Mouse (Mus musculus) small intestine, adult 2 months (tissue): ENCODE measurements at regions not wholly inside any gene's neighbourhood (a gene's known extent, or its start where the extent isn't known, plus 50 kb on each side); places are given as distances from the start of the nearest gene placed in this dataset.

Source experiments
- H3K27ac ChIP-seq: fragments of 200-500 bp; 2 replicates; pipeline ENCODE4 v1.5.1; 2012; ENCODE audit warnings: low read depth, low read length, control low read depth, inconsistent platforms; ENCODE audit not compliant: insufficient read depth
- H3K27me3 ChIP-seq: fragments of 200-500 bp; 2 replicates; pipeline ENCODE4 v1.6.1; 2012; ENCODE audit warnings: mild to moderate bottlenecking, moderate library complexity, low read length, inconsistent platforms; ENCODE audit not compliant: control insufficient read depth, insufficient read depth
- H3K36me3 ChIP-seq: fragments of 200-500 bp; 2 replicates; pipeline ENCODE4 v1.6.1; 2012; ENCODE audit warnings: mild to moderate bottlenecking, low read length, control low read depth, inconsistent platforms; ENCODE audit not compliant: control insufficient read depth, insufficient read depth
- H3K4me1 ChIP-seq: fragments of 200-500 bp; 2 replicates; pipeline ENCODE4 v1.6.1; 2012; ENCODE audit warnings: low read length, inconsistent platforms, mixed read lengths; ENCODE audit not compliant: control insufficient read depth, insufficient read depth, insufficient read length
- H3K4me3 ChIP-seq: fragments of 200-500 bp; 2 replicates; pipeline ENCODE4 v1.5.1; 2012; ENCODE audit warnings: low read depth, mild to moderate bottlenecking, control low read depth, inconsistent platforms, low read length, moderate library complexity
- CTCF ChIP-seq: fragments of 200-500 bp; IDR thresholded peaks from 2 replicates; pipeline ENCODE4 v1.5.1; 2012; ENCODE audit warnings: low read depth, mild to moderate bottlenecking, control low read depth, inconsistent platforms, low read length, moderate library complexity, mixed read lengths; ENCODE audit not compliant: insufficient replicate concordance, insufficient read length; ENCODE audit errors: extremely low read depth
- POLR2A ChIP-seq: fragments of 200-500 bp; IDR thresholded peaks from 2 replicates; pipeline ENCODE4 v1.6.1; 2012; ENCODE audit warnings: low read depth, mild to moderate bottlenecking, control low read depth, inconsistent platforms, low read length, moderate library complexity
- WGBS: fragments of 180-500 bp; shearing (Covaris S2); methylation state at CpG from one replicate; pipeline ENCODE4 v1.1.7; 2018; 5-methylcytosine and 5-hydroxymethylcytosine counted together

DNA sequence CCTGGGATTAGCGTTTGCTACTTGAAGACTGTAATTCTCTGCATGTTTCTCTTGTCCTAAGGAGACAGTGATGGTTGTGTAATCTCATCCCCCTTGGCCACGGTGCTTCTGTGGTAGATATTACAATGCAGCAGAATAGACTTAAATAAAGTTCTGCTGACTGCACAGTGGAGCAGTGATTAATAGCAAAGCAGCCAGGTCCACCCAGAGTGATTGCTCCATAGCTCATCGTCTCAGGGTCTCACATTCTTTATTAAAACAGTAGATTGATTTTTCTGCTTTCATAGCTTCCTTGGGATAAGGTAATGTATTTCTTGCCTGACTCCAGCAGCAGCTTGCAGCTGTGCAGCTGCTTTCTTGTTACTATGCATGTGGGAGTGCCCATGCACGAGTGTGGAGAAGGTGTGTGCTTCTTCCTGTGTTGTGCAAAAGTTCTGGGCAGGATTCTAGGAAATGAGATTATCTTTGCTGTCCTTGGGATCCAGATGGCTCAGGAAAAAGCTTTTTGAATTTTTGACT is 169.9 kb upstream of the Plppr1 start:
- no peaks in the 10 kb centered on the region for H3K36me3 ChIP-seq
- no peaks in the 10 kb centered on the region for H3K27me3 ChIP-seq
- H3K27ac ChIP-seq: no peak overlapping the region
- no peaks in the 10 kb centered on the region for H3K4me1 ChIP-seq
- H3K4me3 ChIP-seq: no peak overlapping the region
- no peak for TF ChIP-seq POLR2A
- no peak for TF ChIP-seq CTCF
- WGBS: 55% methylated on average over 4 of the region's 4 CpGs

DNA sequence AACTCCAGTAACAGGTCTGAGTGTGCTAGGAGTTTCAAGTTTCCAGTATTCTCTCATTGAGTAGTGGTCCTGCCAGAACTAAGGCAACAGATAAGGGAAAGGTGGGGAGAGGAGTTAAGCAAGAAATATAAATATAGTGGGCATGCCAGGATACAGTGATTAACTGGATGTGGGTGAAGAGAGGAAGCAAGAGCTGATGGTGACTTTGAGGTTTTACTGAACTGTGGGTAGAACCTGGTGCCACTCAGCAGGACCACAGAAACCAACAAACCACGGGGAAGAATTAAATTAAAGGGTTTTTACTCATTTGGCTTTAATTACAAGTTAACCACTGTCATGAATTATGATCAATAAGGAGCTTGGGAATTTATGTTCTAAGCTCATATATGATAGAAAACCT is 154.5 kb upstream of the Plppr1 start:
- no peaks in the 10 kb centered on the region for H3K27me3 ChIP-seq
- H3K27ac ChIP-seq: no peak overlapping the region
- 70% methylated on average over 1 of the region's 1 CpGs for WGBS
- no peaks in the 10 kb centered on the region for H3K36me3 ChIP-seq
- no peaks in the 10 kb centered on the region for H3K4me1 ChIP-seq
- no peak for TF ChIP-seq POLR2A
- no peak for TF ChIP-seq CTCF
- no peak overlapping the region for H3K4me3 ChIP-seq

DNA sequence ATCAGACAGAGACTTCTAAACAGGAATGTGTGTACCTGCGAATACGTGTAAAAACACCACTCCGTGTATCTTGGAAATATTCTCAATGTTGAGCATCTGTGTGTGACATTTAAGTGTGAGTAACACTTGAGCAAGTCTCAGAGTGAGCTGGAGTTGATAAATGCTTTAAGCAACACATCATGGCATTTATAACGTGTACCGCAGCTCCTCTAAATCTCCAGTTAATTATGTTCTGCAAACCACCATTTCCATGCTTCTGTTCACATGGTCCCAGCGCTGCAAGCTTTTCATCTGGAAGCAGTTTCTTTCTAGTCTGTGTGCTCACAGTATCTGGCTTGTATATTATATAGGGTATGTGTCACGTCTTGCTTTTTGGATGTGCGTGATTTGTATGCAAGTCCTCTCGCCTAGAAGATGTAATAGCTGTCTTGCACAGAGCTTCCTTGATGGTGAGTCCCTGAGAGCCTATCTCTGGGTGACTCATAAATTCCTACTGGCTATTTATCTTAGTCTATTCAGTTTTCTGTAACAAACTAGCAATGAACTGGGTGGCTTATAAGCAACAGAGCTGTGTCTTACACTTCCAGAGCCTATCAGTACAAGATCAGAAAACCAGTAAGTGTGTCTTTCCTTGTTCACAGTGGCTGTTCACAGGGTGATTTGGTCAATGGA is 153.7 kb upstream of the Plppr1 start:
- Histone ChIP-seq H3K36me3 (no peaks in the 10 kb centered on the region), H3K4me3 (no peak overlapping the region), H3K27me3 (no peaks in the 10 kb centered on the region), H3K4me1 (no peaks in the 10 kb centered on the region), H3K27ac (no peak overlapping the region)
- 82% methylated on average over 9 of the region's 9 CpGs for WGBS
- no peak for TF ChIP-seq CTCF
- TF ChIP-seq POLR2A: no peak

DNA sequence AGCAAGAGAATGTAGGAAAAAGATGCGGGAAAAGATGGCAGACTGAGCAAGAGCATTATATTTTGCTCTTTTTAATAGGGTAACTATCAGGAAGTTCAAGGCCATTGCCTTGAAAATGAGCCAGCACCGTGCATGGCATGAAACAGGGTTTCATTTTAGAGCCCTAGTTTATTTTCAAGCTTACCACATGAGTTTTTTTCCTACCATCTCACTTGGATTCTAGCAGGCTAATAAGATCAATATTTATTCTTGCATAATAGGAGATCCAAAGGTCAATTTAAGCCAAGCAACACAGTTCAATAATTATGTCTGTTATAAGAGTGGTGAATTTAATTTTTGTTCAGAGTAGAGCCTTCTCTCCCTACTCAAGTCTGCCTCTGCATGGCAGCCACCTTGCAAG is 149.9 kb upstream of the Plppr1 start:
- TF ChIP-seq POLR2A (no peak), CTCF (no peak)
- Histone ChIP-seq H3K36me3 (no peaks in the 10 kb centered on the region), H3K4me3 (no peak overlapping the region), H3K27ac (no peak overlapping the region), H3K27me3 (no peaks in the 10 kb centered on the region), H3K4me1 (no peaks in the 10 kb centered on the region)
- 44% methylated on average over 2 of the region's 2 CpGs for WGBS

DNA sequence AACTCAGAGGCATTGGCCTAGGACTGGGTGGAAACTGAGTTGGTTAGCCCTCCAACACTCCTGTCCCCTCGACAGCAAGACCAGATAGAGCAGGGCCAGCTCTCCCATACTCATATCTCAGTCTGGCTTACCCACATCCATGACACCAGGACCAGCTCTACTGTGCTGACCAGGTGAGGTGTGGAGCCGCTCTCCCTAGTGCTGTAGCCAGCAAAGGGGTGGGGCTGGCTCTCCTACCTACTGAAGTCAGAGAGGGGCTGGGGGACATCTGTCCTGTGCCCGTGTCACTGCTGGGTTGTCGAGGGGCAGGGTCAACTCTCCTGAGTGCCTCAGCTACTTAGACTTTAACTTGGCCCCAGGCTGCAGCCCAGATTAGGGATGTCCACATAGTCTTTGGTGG is 145.8 kb upstream of the Plppr1 start:
- Histone ChIP-seq H3K4me3 (no peak overlapping the region), H3K36me3 (no peaks in the 10 kb centered on the region), H3K27me3 (no peaks in the 10 kb centered on the region), H3K4me1 (no peaks in the 10 kb centered on the region), H3K27ac (no peak overlapping the region)
- TF ChIP-seq CTCF: no peak
- no peak for TF ChIP-seq POLR2A
- 66% methylated on average over 4 of the region's 4 CpGs for WGBS

DNA sequence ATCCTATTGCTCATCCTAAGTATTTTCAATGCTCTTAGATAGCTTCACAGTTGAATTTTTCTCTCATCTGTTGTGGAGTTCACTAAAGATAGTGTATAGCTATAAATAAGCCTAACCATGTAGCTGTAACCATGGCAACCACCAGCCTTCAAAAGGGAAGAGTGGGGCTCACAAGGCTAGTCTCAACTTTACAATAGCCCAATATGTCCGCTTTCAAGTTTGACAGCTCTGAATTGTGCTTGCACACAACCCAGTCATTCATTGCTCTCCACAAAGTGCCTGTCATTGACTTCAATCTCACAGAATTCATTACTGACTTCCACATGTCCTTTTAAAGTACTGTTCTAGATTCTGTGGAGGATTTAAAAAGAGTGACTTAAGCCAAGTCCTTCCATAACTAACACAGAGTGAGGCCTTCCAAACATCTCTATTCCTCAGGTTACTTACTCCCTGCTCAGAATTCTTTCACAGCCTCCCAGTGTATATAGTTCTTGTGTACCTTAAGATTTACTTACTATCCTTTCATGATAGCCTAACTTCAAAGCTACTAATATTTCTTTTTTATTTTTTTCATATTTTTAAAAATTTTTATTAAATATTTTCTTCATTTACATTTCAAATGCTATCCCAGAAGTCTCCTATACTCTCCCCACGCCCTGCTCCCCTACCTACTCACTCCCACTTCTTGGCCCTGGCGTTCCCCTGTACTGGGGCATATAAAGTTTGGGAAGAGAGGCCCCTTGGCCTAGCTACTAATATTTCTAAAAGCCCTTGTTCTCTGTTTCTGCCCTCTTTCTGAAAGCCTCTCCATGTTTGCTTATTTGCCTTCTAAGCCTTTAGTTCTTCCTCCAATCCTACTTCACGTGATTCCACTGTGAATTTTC is 134.3 kb upstream of the Plppr1 start:
- Histone ChIP-seq H3K27ac (no peak overlapping the region), H3K27me3 (no peaks in the 10 kb centered on the region), H3K4me3 (no peak overlapping the region), H3K4me1 (no peaks in the 10 kb centered on the region), H3K36me3 (no peaks in the 10 kb centered on the region)
- WGBS: 71% methylated on average over 4 of the region's 4 CpGs
- no peak for TF ChIP-seq CTCF
- TF ChIP-seq POLR2A: no peak

DNA sequence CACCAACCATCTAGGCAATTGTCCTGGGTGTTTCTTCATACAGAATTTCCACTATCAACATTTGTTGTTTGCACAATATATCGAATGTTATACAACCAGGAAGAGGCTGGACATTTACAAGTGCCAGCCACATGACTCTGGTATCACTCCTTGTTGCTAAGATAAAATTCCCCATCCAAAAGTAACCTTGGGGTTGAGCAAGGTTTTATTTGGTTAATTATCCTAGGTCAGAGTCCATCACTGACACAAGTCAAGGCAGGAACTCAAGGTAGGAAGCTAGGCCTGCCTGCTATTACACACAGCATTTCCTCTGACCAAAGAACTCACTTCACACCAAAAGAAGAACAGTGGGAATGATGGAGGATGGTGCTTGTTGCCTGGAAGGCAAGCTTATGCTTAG is 120.7 kb upstream of the Plppr1 start:
- Histone ChIP-seq H3K4me1 (peaks cover 3% of the 10 kb centered on the region; the same call in 1 of the 2 replicates), H3K36me3 (no peaks in the 10 kb centered on the region), H3K27me3 (no peaks in the 10 kb centered on the region; the same call in 1 of the 2 replicates), H3K4me3 (no peak overlapping the region), H3K27ac (no peak overlapping the region)
- TF ChIP-seq CTCF: no peak
- TF ChIP-seq POLR2A: no peak
- 22% methylated on average over 1 of the region's 1 CpGs for WGBS
